In genomic region chr14:62764371-62764770, GRCm38 (mm10) we compare ENCODE assay signal across 16 mouse cellular contexts. TPM values are rescaled to one million over a fixed set of nuclear protein-coding genes. Genes with fewer than 3 reads are reported as not detected.
DNase-seq lines count a peak whose midpoint lies in the region; ATAC-seq and TF ChIP-seq lines count a peak whose summit lies in the region.
"Had no signal": no experiment of that assay in that cellular context is flagged by ENCODE, and none has a peak within 500 bp of the region (broad histone marks: within the 10 kb centered on the region; RNA-seq: fewer than 3 reads in every experiment).

No protein-coding gene starts in this region.

- TF ChIP-seq CTCF in forebrain, postnatal 0 days (IDR thresholded peaks at IDR 0.05; ENCODE audit: low read depth): 0 out of 2 replicates have a peak, but pooled peaks have one; percentile 7
- no peak for TF ChIP-seq CTCF in thymus, adult 2 months (IDR thresholded peaks at IDR 0.05; ENCODE audit: borderline replicate concordance, control insufficient read depth, extremely low read depth, insufficient read depth, low read length, poor library complexity)
- peak; percentile 28; the same call in 1 of the 2 replicates for TF ChIP-seq CTCF in lung, embryonic 14.5 days (IDR thresholded peaks at IDR 0.05; ENCODE audit: low read depth)

- H3K4me2 ChIP-seq in forebrain, postnatal 0 days (ENCODE audit: low read depth): no peak overlapping the region
- no peak overlapping the region for H3K4me2 ChIP-seq in forebrain, embryonic 16.5 days (ENCODE audit: low read length)
- no peak overlapping the region for H3K4me2 ChIP-seq in lung, embryonic 14.5 days
- no peak overlapping the region for H3K4me2 ChIP-seq in heart, embryonic 12.5 days
- H3K4me2 ChIP-seq: embryonic facial prominence, embryonic 12.5 days; heart, embryonic 15.5 days; limb, embryonic 12.5 days; liver, embryonic 13.5 days; midbrain, embryonic 12.5 days had no signal

- no peak for ATAC-seq in forebrain, postnatal 0 days
- ATAC-seq in forebrain, embryonic 16.5 days: no peak
- no peak for ATAC-seq in lung, embryonic 14.5 days (ENCODE audit: insufficient read depth)
- no peak for ATAC-seq in heart, embryonic 12.5 days (ENCODE audit: insufficient number of reproducible peaks, low FRiP score)

- DNase-seq in forebrain, postnatal 0 days: peak; percentile 21
- peak; percentile 34 for DNase-seq in thymus, adult 2 months
- no peak for DNase-seq in thymus, adult 18-20 months
- DNase-seq in lung, embryonic 14.5 days: peak; percentile 52
- peak; percentile 18 for DNase-seq in splenic B cell, adult 2 months (ENCODE audit: low read depth, low spot score)
- DNase-seq: heart, adult 18-20 months; liver, embryonic 13.5 days; retina, postnatal 1 day had no signal

- H3K27me3 ChIP-seq in forebrain, postnatal 0 days (ENCODE audit: insufficient read depth, low read length): no peaks in the 10 kb centered on the region
- no peaks in the 10 kb centered on the region for H3K27me3 ChIP-seq in forebrain, embryonic 16.5 days (replicated peaks; ENCODE audit: control insufficient read depth, insufficient read depth, low read length)
- no peaks in the 10 kb centered on the region for H3K27me3 ChIP-seq in thymus, adult 2 months (ENCODE audit: control insufficient read depth, insufficient read depth, low read length)
- no peaks in the 10 kb centered on the region for H3K27me3 ChIP-seq in lung, embryonic 14.5 days (ENCODE audit: insufficient read depth, low read length)
- H3K27me3 ChIP-seq in splenic B cell, adult 2 months (ENCODE audit: control insufficient read depth, insufficient read depth, low read length, poor library complexity, severe bottlenecking): no peaks in the 10 kb centered on the region
- no peaks in the 10 kb centered on the region for H3K27me3 ChIP-seq in heart, embryonic 12.5 days (replicated peaks)
- H3K27me3 ChIP-seq: embryonic facial prominence, embryonic 12.5 days; heart, embryonic 15.5 days; limb, embryonic 12.5 days; liver, embryonic 13.5 days; midbrain, embryonic 12.5 days had no signal

- H3K4me1 ChIP-seq in forebrain, postnatal 0 days (ENCODE audit: insufficient read depth): no peaks in the 10 kb centered on the region
- H3K4me1 ChIP-seq in forebrain, embryonic 16.5 days (replicated peaks; ENCODE audit: control insufficient read depth, insufficient read depth, low read length): peaks cover 5% of the 10 kb centered on the region
- H3K4me1 ChIP-seq in thymus, adult 2 months (replicated peaks; ENCODE audit: control insufficient read depth, insufficient read depth, low read length): peaks cover 5% of the 10 kb centered on the region; the same call in 1 of the 2 replicates
- no peaks in the 10 kb centered on the region for H3K4me1 ChIP-seq in lung, embryonic 14.5 days (ENCODE audit: insufficient read depth)
- H3K4me1 ChIP-seq in heart, embryonic 12.5 days (replicated peaks): peaks cover 7% of the 10 kb centered on the region

- WGBS in forebrain, postnatal 0 days: 72% methylated on average over 5 of the region's 5 CpGs
- WGBS in forebrain, embryonic 16.5 days: 75% methylated on average over 5 of the region's 5 CpGs
- WGBS in thymus, adult 2 months: 45% methylated on average over 5 of the region's 5 CpGs
- 67% methylated on average over 5 of the region's 5 CpGs for WGBS in lung, embryonic 14.5 days
- WGBS in heart, embryonic 12.5 days: 83% methylated on average over 5 of the region's 5 CpGs

- no peaks in the 10 kb centered on the region for H3K36me3 ChIP-seq in forebrain, postnatal 0 days (ENCODE audit: insufficient read depth)
- H3K36me3 ChIP-seq in forebrain, embryonic 16.5 days (ENCODE audit: control insufficient read depth, insufficient read depth): no peaks in the 10 kb centered on the region
- no peaks in the 10 kb centered on the region for H3K36me3 ChIP-seq in thymus, adult 2 months (ENCODE audit: control insufficient read depth, insufficient read depth, low read length)
- H3K36me3 ChIP-seq in lung, embryonic 14.5 days (ENCODE audit: insufficient read depth): no peaks in the 10 kb centered on the region
- H3K36me3 ChIP-seq in splenic B cell, adult 2 months (ENCODE audit: control insufficient read depth, insufficient read depth, low read length, poor library complexity, severe bottlenecking): no peaks in the 10 kb centered on the region
- no peaks in the 10 kb centered on the region for H3K36me3 ChIP-seq in heart, embryonic 12.5 days
- H3K36me3 ChIP-seq: embryonic facial prominence, embryonic 12.5 days; heart, embryonic 15.5 days; limb, embryonic 12.5 days; liver, embryonic 13.5 days; midbrain, embryonic 12.5 days had no signal

- H3K4me3 ChIP-seq in forebrain, postnatal 0 days (ENCODE audit: low read depth, low read length): no peak overlapping the region
- H3K4me3 ChIP-seq in forebrain, embryonic 16.5 days (replicated peaks; ENCODE audit: low read length): no peak overlapping the region
- no peak overlapping the region for H3K4me3 ChIP-seq in thymus, adult 2 months (ENCODE audit: control insufficient read depth, insufficient read depth, low read length)
- H3K4me3 ChIP-seq in lung, embryonic 14.5 days (ENCODE audit: low read depth, low read length): no peak overlapping the region
- no peak overlapping the region for H3K4me3 ChIP-seq in heart, embryonic 12.5 days
- H3K4me3 ChIP-seq: embryonic facial prominence, embryonic 12.5 days; heart, embryonic 15.5 days; limb, embryonic 12.5 days; liver, embryonic 13.5 days; midbrain, embryonic 12.5 days had no signal

- no peaks in the 10 kb centered on the region for H3K9me3 ChIP-seq in forebrain, postnatal 0 days (ENCODE audit: low read length)
- no peaks in the 10 kb centered on the region for H3K9me3 ChIP-seq in forebrain, embryonic 16.5 days (ENCODE audit: control insufficient read depth, low read length)
- no peaks in the 10 kb centered on the region for H3K9me3 ChIP-seq in lung, embryonic 14.5 days (ENCODE audit: low read depth, low read length)
- H3K9me3 ChIP-seq in heart, embryonic 12.5 days (replicated peaks): no peaks in the 10 kb centered on the region
- H3K9me3 ChIP-seq: embryonic facial prominence, embryonic 12.5 days; G1E; heart, embryonic 15.5 days; limb, embryonic 12.5 days; liver, embryonic 13.5 days; midbrain, embryonic 12.5 days had no signal

- TF ChIP-seq POLR2A in thymus, adult 2 months (IDR thresholded peaks at IDR 0.05; ENCODE audit: control insufficient read depth, extremely low read depth, insufficient read depth, low read length, poor library complexity): no peak

- H3K9ac ChIP-seq in forebrain, postnatal 0 days: no peak overlapping the region
- no peak overlapping the region for H3K9ac ChIP-seq in forebrain, embryonic 16.5 days (replicated peaks; ENCODE audit: low read depth, low read length)
- H3K9ac ChIP-seq in lung, embryonic 14.5 days: no peak overlapping the region
- H3K9ac ChIP-seq in heart, embryonic 12.5 days: no peak overlapping the region
- H3K9ac ChIP-seq: embryonic facial prominence, embryonic 12.5 days; heart, embryonic 15.5 days; limb, embryonic 12.5 days; liver, embryonic 13.5 days; midbrain, embryonic 12.5 days had no signal

- H3K27ac ChIP-seq in forebrain, postnatal 0 days (ENCODE audit: low read depth, low read length): no peak overlapping the region
- H3K27ac ChIP-seq in forebrain, embryonic 16.5 days (ENCODE audit: low read length): no peak overlapping the region
- H3K27ac ChIP-seq in thymus, adult 2 months (ENCODE audit: control insufficient read depth, insufficient read depth, low read length): no peak overlapping the region
- no peak overlapping the region for H3K27ac ChIP-seq in lung, embryonic 14.5 days (ENCODE audit: low read depth)
- H3K27ac ChIP-seq in heart, embryonic 12.5 days (ENCODE audit: poor library complexity, severe bottlenecking): no peak overlapping the region
- H3K27ac ChIP-seq: embryonic facial prominence, embryonic 12.5 days; heart, embryonic 15.5 days; limb, embryonic 12.5 days; liver, embryonic 13.5 days; macrophage; midbrain, embryonic 12.5 days had no signal

RNA-seq across cellular contexts. Expression of gene Ints6, which starts 3.4 kb away (rescaled TPM):
- total RNA-seq in forebrain, postnatal 0 days (2014; rRNA removed): 20.3 and 25.4 TPM in 2 replicates
- 4.3 and 9.1 TPM in 2 replicates for polyA plus RNA-seq in forebrain, postnatal 0 days (2015; fragmentation: Nextera tagmentation; extraction: Ambion mirVana)
- polyA plus RNA-seq in forebrain, embryonic 16.5 days (2015; fragmentation: Nextera tagmentation; extraction: Ambion mirVana): 18.4 and 22.6 TPM in 2 replicates
- polyA plus RNA-seq in thymus, adult 2 months (2012; rRNA removed): 8.8 and 14.0 TPM in 2 replicates
- 29.4 and 35.2 TPM in 2 replicates for polyA plus RNA-seq in lung, embryonic 14.5 days (2014; fragmentation: Nextera tagmentation; extraction: Ambion mirVana)
- polyA plus RNA-seq in heart, embryonic 12.5 days (2016; fragmentation: Nextera tagmentation; extraction: Ambion mirVana): 22.9 and 31.4 TPM in 2 replicates

Comparison
In these comparisons a context has a peak if more than half of its experiments do, and no peak if none do; other contexts are left out.
1. DNase-seq: peak in forebrain, postnatal 0 days (single experiment), thymus, adult 2 months (single experiment), lung, embryonic 14.5 days (single experiment) and splenic B cell, adult 2 months (single experiment); none in thymus, adult 18-20 months (0 of 2).